Mouse (Mus musculus) lung, adult 2 months (tissue): ENCODE measurements at regions not wholly inside any gene's neighbourhood (a gene's known extent, or its start where the extent isn't known, plus 50 kb on each side); places are given as distances from the start of the nearest gene placed in this dataset.
"Not testable (repeated sequence)": the region's sequence is repeated elsewhere in the genome, so short reads cannot be mapped to it uniquely, and the experiment has no call there.

ENCODE experiments used
- CTCF ChIP-seq: fragments of 200-500 bp; IDR thresholded peaks from 2 replicates; pipeline ENCODE4 v1.5.1; 2011; ENCODE audit warnings: mild to moderate bottlenecking, low read length, control low read depth; ENCODE audit not compliant: insufficient read depth
- POLR2A ChIP-seq: fragments of 200-500 bp; IDR thresholded peaks from 2 replicates; pipeline ENCODE4 v1.6.1; 2011; ENCODE audit warnings: low read depth, mild to moderate bottlenecking, control low read depth, low read length, borderline replicate concordance; ENCODE audit errors: extremely low read depth

DNA sequence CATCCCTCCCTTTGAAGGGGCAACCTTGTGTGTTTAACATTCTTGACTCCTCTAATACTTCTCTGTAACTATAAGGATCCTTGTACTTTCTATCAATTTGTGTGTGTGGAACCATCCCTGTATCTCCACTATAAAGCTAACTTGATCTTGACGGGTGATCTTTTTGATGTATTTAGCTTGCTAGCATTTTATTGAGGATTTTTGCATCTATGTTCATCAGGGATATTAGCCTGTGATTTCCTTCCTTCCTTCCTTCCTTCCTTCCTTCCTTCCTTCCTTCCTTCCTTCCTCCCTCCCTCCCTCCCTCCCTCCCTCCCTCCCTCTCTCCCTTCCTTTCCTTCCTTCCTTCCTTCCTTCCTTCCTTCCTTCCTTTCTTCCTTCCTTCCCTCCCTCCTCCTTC, 819.8 kb downstream of the Robo1 start:
- TF ChIP-seq POLR2A, CTCF: not testable (repeated sequence)
